Mouse (Mus musculus) heart, adult 2 months (tissue): ENCODE measurements around the gene Irf3.

Source experiments
- CTCF ChIP-seq: fragments of 200-600 bp; IDR thresholded peaks from 2 replicates; pipeline ENCODE4 v1.8.1; 2022; ENCODE audit warnings: antibody characterized with exemption, mild to moderate bottlenecking, moderate library complexity
- POLR2A ChIP-seq: fragments of 200-500 bp; IDR thresholded peaks from 2 replicates; pipeline ENCODE4 v1.6.1; 2011; ENCODE audit warnings: mild to moderate bottlenecking, low read depth, low read length, control low read depth; ENCODE audit not compliant: insufficient read depth

GRCm38 (mm10) chr7:45015344-45015956 lies 18.0 kb downstream of the Irf3 start:
- TF ChIP-seq POLR2A (no peak), CTCF (no peak)
